Mouse (Mus musculus) cerebellum, postnatal 25 days (tissue): ENCODE measurements around the gene Rps16.

Experiments
- DNase-seq, 2 experiments: peaks; one replicate each; pipeline ENCODE4 v3.0.0; 2021; ENCODE audit warnings: mixed read lengths in 2 of 2

Rps16 gene

GRCm38 (mm10) chr7:28348601-28349000, 1.9 kb upstream of the Rps16 start:
- no peak for DNase-seq

GRCm38 (mm10) chr7:28351676-28352191, 1.3 kb downstream of the Rps16 start:
- no peak for DNase-seq

GRCm38 (mm10) chr7:28353267-28353666, 2.8 kb downstream of the Rps16 start:
- DNase-seq: no peak

- no peak for DNase-seq
Observed at GRCm38 (mm10) chr7:28354113-28354581, 3.7 kb downstream of the Rps16 start.

GRCm38 (mm10) chr7:28354596-28354995, 4.1 kb downstream of the Rps16 start:
- no peak for DNase-seq

- DNase-seq: no peak
Observed at GRCm38 (mm10) chr7:28355221-28355620, 4.8 kb downstream of the Rps16 start.

GRCm38 (mm10) chr7:28356981-28357380, 6.5 kb downstream of the Rps16 start:
- no peak for DNase-seq

- DNase-seq: no peak
Observed at GRCm38 (mm10) chr7:28357984-28358383, 7.5 kb downstream of the Rps16 start.

GRCm38 (mm10) chr7:28358431-28358830, 8.0 kb downstream of the Rps16 start:
- no peak for DNase-seq

GRCm38 (mm10) chr7:28359854-28360253, 9.4 kb downstream of the Rps16 start:
- no peak for DNase-seq

- DNase-seq: no peak
Observed at GRCm38 (mm10) chr7:28360291-28360690, 9.8 kb downstream of the Rps16 start.

GRCm38 (mm10) chr7:28361647-28362341, 11.3 kb downstream of the Rps16 start:
- no peak for DNase-seq

- DNase-seq: no peak
Observed at GRCm38 (mm10) chr7:28362441-28363060, 12.1 kb downstream of the Rps16 start.

- no peak for DNase-seq
Observed at GRCm38 (mm10) chr7:28367663-28368275, 17.3 kb downstream of the Rps16 start.

GRCm38 (mm10) chr7:28368276-28368920, 17.9 kb downstream of the Rps16 start:
- no peak for DNase-seq

GRCm38 (mm10) chr7:28370051-28370450, 19.6 kb downstream of the Rps16 start:
- DNase-seq: no peak

GRCm38 (mm10) chr7:28370977-28371513, 20.6 kb downstream of the Rps16 start:
- no peak for DNase-seq

- peak in 1 of 2 experiments; percentile 37 for DNase-seq
Observed at GRCm38 (mm10) chr7:28371514-28371989, 21.1 kb downstream of the Rps16 start.

- DNase-seq: peak; percentile 93
Observed at GRCm38 (mm10) chr7:28372251-28373108, 22.0 kb downstream of the Rps16 start, which contains the start of gene Plekhg2. Plekhg2 (minus strand) TSS chr7:28372599.

- peak; percentile 64 to 82 for DNase-seq
Observed at GRCm38 (mm10) chr7:28373131-28373581, 22.7 kb downstream of the Rps16 start.

- DNase-seq: no peak
Observed at GRCm38 (mm10) chr7:28373891-28374495, 23.5 kb downstream of the Rps16 start.
